Mouse (Mus musculus): ENCODE measurements around the gene Gm20458. TPM values are rescaled to one million over a fixed set of nuclear protein-coding genes. Genes with fewer than 3 reads are reported as not detected.
A peak's percentile ranks its signal among the peaks of the same experiment; 100 is the strongest.

Gene Gm20458
- polyA plus RNA-seq, 1 experiment from 2014 or later, result 17.9 TPM

- no peaks in the 10 kb centered on the region for H3K36me3 ChIP-seq
- no peaks in the 10 kb centered on the region for H3K9me3 ChIP-seq
- H3K27me3 ChIP-seq (replicated peaks), result no peaks in the 10 kb centered on the region
- peak within 1 kb of the TSS; percentile 16; the same call in 1 of the 2 replicates for H3K4me3 ChIP-seq (replicated peaks)
- peak within 1 kb of the TSS; percentile 83 for H3K27ac ChIP-seq
- no peak within 1 kb of the TSS for H3K9ac ChIP-seq
- ATAC-seq (ENCODE audit: insufficient read depth, low FRiP score, low read depth), result no peak
- WGBS, result under 1% methylated on average over 7 of the region's 7 CpGs
- H3K4me1 ChIP-seq, result peaks cover 28% of the 10 kb centered on the region
- peak within 1 kb of the TSS; percentile 42 for H3K4me2 ChIP-seq
Observed at GRCm38 (mm10) chr2:164456864-164457300, 3.9 kb upstream of the Gm20458 start, which contains the start of gene Sys1. Sys1 (plus strand) TSS chr2:164456964.

DNA sequence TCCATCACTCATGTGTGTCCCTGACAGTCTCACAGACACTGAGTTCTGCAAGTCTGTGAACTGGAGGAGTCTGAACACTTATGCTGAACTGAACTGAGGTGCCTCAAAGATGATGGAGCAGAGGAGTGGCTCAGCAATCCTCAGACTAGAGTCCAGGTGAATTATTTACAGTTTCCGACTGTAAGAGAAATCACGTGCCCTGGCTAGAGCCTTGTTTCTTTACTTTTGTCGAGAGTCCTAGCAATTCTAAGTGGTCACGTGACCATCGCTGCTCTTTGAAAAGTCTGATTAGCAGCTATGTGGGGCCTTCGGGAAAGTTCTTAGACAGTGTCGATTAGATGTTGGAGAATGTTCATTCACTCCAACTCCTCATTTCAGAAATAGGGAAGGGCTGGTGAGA, 2.8 kb upstream of the Gm20458 start:
- H3K4me2 ChIP-seq, result peak overlapping the region; percentile 8; the same call in 1 of the 2 replicates
- peak; percentile 50 for ATAC-seq (ENCODE audit: insufficient read depth, low FRiP score, low read depth)

DNA sequence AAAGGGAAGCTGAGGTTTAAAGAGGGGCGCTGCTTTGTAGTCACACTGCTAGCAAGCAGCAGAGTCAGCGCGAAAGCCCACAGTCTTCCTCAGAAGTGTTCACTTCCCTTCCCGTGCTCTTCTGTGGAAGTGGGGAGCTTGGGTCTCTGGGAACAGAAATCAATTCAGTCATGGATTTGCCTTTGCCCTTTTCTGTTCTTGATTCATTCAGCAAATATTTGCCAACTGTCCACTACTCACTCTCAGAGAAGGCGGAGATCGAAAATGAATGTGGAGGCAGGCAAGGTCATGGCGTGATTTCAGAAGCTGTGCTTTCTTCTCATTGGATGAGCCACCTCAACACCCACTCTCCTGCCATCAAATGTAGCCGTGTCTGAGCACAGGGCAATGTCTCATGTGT, 2.2 kb upstream of the Gm20458 start:
- no peak for ATAC-seq (ENCODE audit: insufficient read depth, low FRiP score, low read depth)
- peaks cover 31% of the 10 kb centered on the region for H3K4me1 ChIP-seq
- no peak overlapping the region for H3K4me3 ChIP-seq (replicated peaks)
- WGBS, result 64% methylated on average over 8 of the region's 8 CpGs
- H3K36me3 ChIP-seq, result no peaks in the 10 kb centered on the region
- no peaks in the 10 kb centered on the region for H3K27me3 ChIP-seq (replicated peaks)
- H3K9me3 ChIP-seq, result no peaks in the 10 kb centered on the region
- H3K27ac ChIP-seq, result peak overlapping the region; percentile 83
- no peak overlapping the region for H3K9ac ChIP-seq
- 0 out of 2 replicates have a peak overlapping the region, but pooled peaks have one; percentile 11 for H3K4me2 ChIP-seq

More for the DNA sequence above, 2.8 kb upstream of the Gm20458 start:
- Histone ChIP-seq H3K9ac (no peak overlapping the region), H3K27me3 (replicated peaks) (no peaks in the 10 kb centered on the region), H3K9me3 (no peaks in the 10 kb centered on the region), H3K4me3 (replicated peaks) (no peak overlapping the region), H3K27ac (peak overlapping the region; percentile 83), H3K36me3 (no peaks in the 10 kb centered on the region), H3K4me1 (peaks cover 31% of the 10 kb centered on the region)
- 32% methylated on average over 7 of the region's 7 CpGs for WGBS

- H3K4me2 ChIP-seq, result no peak overlapping the region
- H3K9ac ChIP-seq, result no peak overlapping the region
- H3K27ac ChIP-seq, result no peak overlapping the region
- H3K27me3 ChIP-seq (replicated peaks), result no peaks in the 10 kb centered on the region
- H3K36me3 ChIP-seq, result peaks cover 15% of the 10 kb centered on the region
- H3K9me3 ChIP-seq, result no peaks in the 10 kb centered on the region
- no peak overlapping the region for H3K4me3 ChIP-seq (replicated peaks)
- H3K4me1 ChIP-seq, result peaks cover 5% of the 10 kb centered on the region
- no peak for ATAC-seq (ENCODE audit: insufficient read depth, low FRiP score, low read depth)
Observed at GRCm38 (mm10) chr2:164465161-164465560, 4.4 kb downstream of the Gm20458 start.

DNA sequence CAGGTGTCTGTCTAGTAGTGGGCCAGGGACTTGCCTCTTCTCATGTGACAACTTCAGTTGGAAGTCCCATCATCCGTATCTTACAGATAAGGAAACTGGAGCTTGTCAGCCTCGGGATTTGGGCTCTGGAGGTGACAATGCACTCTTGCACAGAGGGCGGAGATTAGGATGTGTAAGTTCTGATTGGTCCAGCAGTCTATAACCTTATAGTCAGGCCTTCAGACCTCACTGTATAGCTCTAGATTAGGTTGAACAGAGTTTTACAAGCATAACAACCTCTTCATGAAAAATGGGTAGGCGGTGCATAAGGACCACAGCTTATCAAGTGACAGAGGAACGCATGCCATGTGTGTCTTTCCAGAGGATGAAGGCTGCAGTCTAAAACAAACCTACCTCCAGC, 6.0 kb downstream of the Gm20458 start:
- no peak for ATAC-seq (ENCODE audit: insufficient read depth, low FRiP score, low read depth)
- H3K36me3 ChIP-seq, result peaks cover 15% of the 10 kb centered on the region
- H3K4me3 ChIP-seq (replicated peaks), result no peak overlapping the region
- no peaks in the 10 kb centered on the region for H3K27me3 ChIP-seq (replicated peaks)
- H3K4me1 ChIP-seq, result peaks cover 4% of the 10 kb centered on the region
- no peak overlapping the region for H3K4me2 ChIP-seq
- no peak overlapping the region for H3K9ac ChIP-seq
- 70% methylated on average over 5 of the region's 5 CpGs for WGBS
- H3K9me3 ChIP-seq, result no peaks in the 10 kb centered on the region
- no peak overlapping the region for H3K27ac ChIP-seq

- ATAC-seq (ENCODE audit: insufficient read depth, low FRiP score, low read depth), result no peak
- Histone ChIP-seq H3K4me3 (replicated peaks) (no peak overlapping the region), H3K27ac (no peak overlapping the region), H3K36me3 (0 out of 2 replicates have a peak, but pooled peaks cover 6% of the 10 kb centered on the region), H3K4me1 (no peaks in the 10 kb centered on the region), H3K9ac (no peak overlapping the region), H3K27me3 (replicated peaks) (no peaks in the 10 kb centered on the region), H3K4me2 (no peak overlapping the region), H3K9me3 (no peaks in the 10 kb centered on the region)
- 28% methylated on average over 10 of the region's 10 CpGs for WGBS
Observed at GRCm38 (mm10) chr2:164470254-164470653, 9.5 kb downstream of the Gm20458 start.

GRCm38 (mm10) chr2:164473624-164474023, 12.9 kb downstream of the Gm20458 start, which contains the start of gene Trp53tg5:
Trp53tg5 (minus strand) TSS chr2:164473724.
- ATAC-seq (ENCODE audit: insufficient read depth, low FRiP score, low read depth), result no peak
- no peaks in the 10 kb centered on the region for H3K9me3 ChIP-seq
- H3K4me1 ChIP-seq, result no peaks in the 10 kb centered on the region
- no peak within 1 kb of the TSS for H3K9ac ChIP-seq
- no peak within 1 kb of the TSS for H3K27ac ChIP-seq
- H3K4me3 ChIP-seq (replicated peaks), result no peak within 1 kb of the TSS
- H3K27me3 ChIP-seq (replicated peaks), result no peaks in the 10 kb centered on the region
- H3K36me3 ChIP-seq, result 0 out of 2 replicates have a peak, but pooled peaks cover 2% of the 10 kb centered on the region
- 83% methylated on average over 6 of the region's 6 CpGs for WGBS
- no peak within 1 kb of the TSS for H3K4me2 ChIP-seq

DNA sequence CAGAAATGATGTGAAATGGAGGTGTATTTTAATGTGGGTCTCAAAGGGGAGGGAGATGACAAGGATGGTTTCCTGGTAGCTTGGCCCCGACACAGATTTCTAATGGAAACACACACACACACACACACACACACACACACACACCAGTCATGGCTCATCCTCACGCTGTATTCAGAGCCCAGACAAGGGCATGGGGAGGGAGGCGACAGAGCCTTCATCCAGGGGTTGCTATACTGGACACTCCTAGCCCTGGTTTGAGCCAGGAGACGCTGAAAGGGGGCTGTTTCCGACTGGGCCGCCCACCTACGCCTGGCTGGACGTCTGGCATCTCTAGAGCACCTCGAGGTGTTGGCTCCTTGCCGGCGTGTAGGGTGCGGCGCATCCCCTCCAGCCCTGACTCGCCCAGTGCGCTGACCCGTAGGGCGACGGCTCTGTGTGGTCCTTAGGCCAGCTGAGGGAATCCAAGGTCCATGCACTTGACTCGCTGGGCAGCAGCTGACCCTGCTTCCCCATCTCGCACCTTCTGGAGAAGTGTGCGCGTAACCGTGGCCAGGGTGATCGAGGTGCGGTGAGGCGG, 25.0 kb downstream of the Gm20458 start, which contains the start of gene Dbndd2:
Dbndd2 (plus strand) TSS at position 426 of the 577 bp plus-strand sequence.
- Histone ChIP-seq H3K9me3 (no peaks in the 10 kb centered on the region), H3K4me1 (peaks cover 11% of the 10 kb centered on the region; the same call in 1 of the 2 replicates), H3K27me3 (replicated peaks) (peaks cover 5% of the 10 kb centered on the region; the same call in 1 of the 2 replicates), H3K27ac (no peak within 1 kb of the TSS), H3K9ac (peak within 1 kb of the TSS; percentile 54), H3K4me2 (peak within 1 kb of the TSS; percentile 100), H3K36me3 (0 out of 2 replicates have a peak, but pooled peaks cover 5% of the 10 kb centered on the region), H3K4me3 (replicated peaks) (peak within 1 kb of the TSS; percentile 74)
- peak; percentile 59 for ATAC-seq (ENCODE audit: insufficient read depth, low FRiP score, low read depth)
- WGBS, result 4% methylated on average over 25 of the region's 26 CpGs

- Histone ChIP-seq H3K4me2 (peak overlapping the region; percentile 100), H3K9me3 (no peaks in the 10 kb centered on the region), H3K36me3 (0 out of 2 replicates have a peak, but pooled peaks cover 5% of the 10 kb centered on the region), H3K27ac (no peak overlapping the region), H3K9ac (peak overlapping the region; percentile 54), H3K4me1 (peaks cover 11% of the 10 kb centered on the region; the same call in 1 of the 2 replicates), H3K4me3 (replicated peaks) (peak overlapping the region; percentile 74), H3K27me3 (replicated peaks) (peaks cover 5% of the 10 kb centered on the region; the same call in 1 of the 2 replicates)
- WGBS, result under 1% methylated on average over 77 of the region's 90 CpGs
- ATAC-seq (ENCODE audit: insufficient read depth, low FRiP score, low read depth), result peak; percentile 65
Observed at GRCm38 (mm10) chr2:164486258-164487114, 25.7 kb downstream of the Gm20458 start.

- Histone ChIP-seq H3K36me3 (0 out of 2 replicates have a peak, but pooled peaks cover 5% of the 10 kb centered on the region), H3K27me3 (replicated peaks) (peaks cover 5% of the 10 kb centered on the region; the same call in 1 of the 2 replicates), H3K4me2 (peak overlapping the region; percentile 100), H3K4me3 (replicated peaks) (peak overlapping the region; percentile 74), H3K4me1 (peaks cover 11% of the 10 kb centered on the region; the same call in 1 of the 2 replicates), H3K27ac (no peak overlapping the region), H3K9ac (peak overlapping the region; percentile 54), H3K9me3 (no peaks in the 10 kb centered on the region)
- WGBS, result 10% methylated on average over 11 of the region's 11 CpGs
- no peak for ATAC-seq (ENCODE audit: insufficient read depth, low FRiP score, low read depth)
Observed at GRCm38 (mm10) chr2:164487115-164487527, 26.4 kb downstream of the Gm20458 start.

DNA sequence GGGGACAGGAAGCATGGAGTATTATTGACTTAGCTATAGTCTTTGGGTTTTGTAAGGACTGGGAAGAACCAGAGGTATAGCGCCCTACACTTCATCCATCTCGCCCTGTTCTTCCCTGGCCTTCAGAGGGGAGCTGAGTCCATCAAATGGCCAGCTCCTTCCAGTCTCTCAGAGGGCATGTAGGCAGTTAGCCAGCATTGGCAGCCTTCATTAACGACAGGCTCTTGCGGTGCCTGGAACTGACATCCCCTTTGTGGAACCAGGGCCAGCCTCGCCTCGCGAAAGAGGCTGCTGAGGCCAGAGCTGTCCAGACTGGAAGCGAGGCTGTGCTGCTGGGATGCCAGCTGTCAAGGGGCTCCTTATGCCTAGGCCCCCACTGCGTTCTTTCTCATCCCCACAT, 27.0 kb downstream of the Gm20458 start:
- no peak overlapping the region for H3K4me3 ChIP-seq (replicated peaks)
- H3K36me3 ChIP-seq, result 0 out of 2 replicates have a peak, but pooled peaks cover 5% of the 10 kb centered on the region
- H3K9me3 ChIP-seq, result no peaks in the 10 kb centered on the region
- H3K4me2 ChIP-seq, result no peak overlapping the region
- no peak for ATAC-seq (ENCODE audit: insufficient read depth, low FRiP score, low read depth)
- 70% methylated on average over 9 of the region's 9 CpGs for WGBS
- peaks cover 11% of the 10 kb centered on the region; the same call in 1 of the 2 replicates for H3K4me1 ChIP-seq
- peaks cover 5% of the 10 kb centered on the region; the same call in 1 of the 2 replicates for H3K27me3 ChIP-seq (replicated peaks)
- H3K27ac ChIP-seq, result no peak overlapping the region
- no peak overlapping the region for H3K9ac ChIP-seq
